Mouse (Mus musculus): ENCODE data around the gene Hadh.

- TF ChIP-seq CTCF (IDR thresholded peaks at IDR 0.05; ENCODE audit: low read depth, low read length) (no peak), GATA1 (IDR thresholded peaks at IDR 0.05; ENCODE audit: borderline replicate concordance, low read length) (no peak), TAL1 (conservative IDR thresholded peaks at IDR 0.05; ENCODE audit: low read depth, low read length) (no peak), POLR2AphosphoS5 (IDR thresholded peaks at IDR 0.05; ENCODE audit: insufficient replicate concordance, low read depth, low read length) (no peak)
Measured at GRCm38 (mm10) chr3:131303320-131303714, 31.4 kb upstream of the Hadh start.
